Mouse (Mus musculus) liver, embryonic 11.5 days (tissue): ENCODE data around the gene Ifnl3. TPM values are rescaled to one million over a fixed set of nuclear protein-coding genes. Genes with fewer than 3 reads are reported as not detected.
"Not testable (repeated sequence)": the region's sequence is repeated elsewhere in the genome, so short reads cannot be mapped to it uniquely, and the experiment has no call there.

ENCODE experiments used
- ATAC-seq: fragments of 200-750 bp; cut with Nextera tagmentation; replicated peaks from 2 replicates; pipeline ENCODE4 v1.8.0; 2017; ENCODE audit warnings: moderate number of reproducible peaks, mild to moderate bottlenecking, moderate TSS enrichment, moderate library complexity; ENCODE audit not compliant: low FRiP score
- DNase-seq: peaks from one replicate; pipeline ENCODE4 v3.0.0-alpha.2; 2017; ENCODE audit warnings: low spot score
- H3K27ac ChIP-seq: fragments of 300-500 bp; sonication (generic); 2 replicates; pipeline ENCODE4 v1.5.1; 2014; ENCODE audit warnings: mild to moderate bottlenecking, low read depth, low read length, control low read depth
- H3K27me3 ChIP-seq: fragments of 300-500 bp; sonication (generic); replicated peaks from 2 replicates; pipeline ENCODE4 v1.6.1; 2014; ENCODE audit warnings: low read length, mixed read lengths; ENCODE audit not compliant: control insufficient read depth, insufficient read depth
- H3K36me3 ChIP-seq: fragments of 300-500 bp; sonication (generic); 2 replicates; pipeline ENCODE4 v1.6.1; 2014; ENCODE audit warnings: mild to moderate bottlenecking, low read length, moderate library complexity, mixed read lengths; ENCODE audit not compliant: control insufficient read depth, insufficient read depth
- H3K4me1 ChIP-seq: fragments of 300-500 bp; sonication (generic); replicated peaks from 2 replicates; pipeline ENCODE4 v1.6.1; 2014; ENCODE audit warnings: low read length, mixed read lengths; ENCODE audit not compliant: control insufficient read depth, insufficient read depth
- H3K4me2 ChIP-seq: fragments of 300-500 bp; sonication (generic); 2 replicates; pipeline ENCODE4 v1.6.1; 2014; ENCODE audit warnings: mild to moderate bottlenecking, control low read depth, moderate library complexity
- H3K4me3 ChIP-seq: fragments of 300-500 bp; sonication (generic); 2 replicates; pipeline ENCODE4 v1.5.1; 2014; ENCODE audit warnings: low read depth, low read length, control low read depth
- H3K9ac ChIP-seq: fragments of 300-500 bp; sonication (generic); 2 replicates; pipeline ENCODE4 v1.6.1; 2014; ENCODE audit warnings: low read depth, low read length, control low read depth
- H3K9me3 ChIP-seq: fragments of 300-500 bp; sonication (generic); 2 replicates; pipeline ENCODE4 v1.6.1; 2016; ENCODE audit warnings: low read length, inconsistent platforms, mixed read lengths; ENCODE audit not compliant: control insufficient read depth
- WGBS: fragments of 180-500 bp; shearing (Covaris S2); extraction: QIAGEN DNeasy Blood & Tissue Kit; methylation state at CpG from one replicate; pipeline ENCODE4 v1.1.7; 2014; 5-methylcytosine and 5-hydroxymethylcytosine counted together
- polyA plus RNA-seq: library from polyadenylated mRNA; unstranded; fragments of >200 nt; fragmentation: Nextera tagmentation; extraction: Ambion mirVana; gene quantifications from 2 replicates; pipeline ENCODE4 v1.2.1, GENCODE M21; 2014

Ifnl3 gene
- polyA plus RNA-seq, 1 experiment from 2014 or later = not detected

DNA sequence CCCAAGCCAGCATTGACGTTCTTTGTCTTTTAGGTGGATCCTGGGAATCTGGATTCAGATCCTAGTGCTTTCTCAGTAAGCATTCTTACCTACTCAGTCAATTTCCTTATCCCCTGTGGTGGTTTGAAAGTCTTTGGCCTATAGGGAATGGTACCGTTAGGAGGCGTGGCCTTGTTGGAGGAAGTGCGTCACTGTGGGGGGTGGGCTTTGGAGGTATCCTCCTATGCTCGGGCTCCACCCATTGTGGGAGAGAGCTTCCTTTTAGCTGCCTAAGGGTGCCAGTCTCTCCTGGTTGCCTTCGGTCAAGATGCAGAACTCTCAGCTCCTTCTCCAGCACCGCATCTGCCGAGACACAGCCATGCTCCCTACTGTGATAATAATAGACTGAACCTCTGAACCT lies 30.3 kb upstream of the Ifnl3 start:
- no peak overlapping the region for H3K27ac ChIP-seq
- ATAC-seq (no peak), DNase-seq (no peak)
- H3K27me3 ChIP-seq = peaks cover 6% of the 10 kb centered on the region; the same call in 1 of the 2 replicates
- H3K4me3 ChIP-seq = no peak overlapping the region
- no peaks in the 10 kb centered on the region for H3K4me1 ChIP-seq
- H3K9ac ChIP-seq = no peak overlapping the region
- 84% methylated on average over 8 of the region's 8 CpGs for WGBS
- H3K36me3 ChIP-seq = no peaks in the 10 kb centered on the region
- H3K9me3 ChIP-seq = no peaks in the 10 kb centered on the region
- no peak overlapping the region for H3K4me2 ChIP-seq

DNA sequence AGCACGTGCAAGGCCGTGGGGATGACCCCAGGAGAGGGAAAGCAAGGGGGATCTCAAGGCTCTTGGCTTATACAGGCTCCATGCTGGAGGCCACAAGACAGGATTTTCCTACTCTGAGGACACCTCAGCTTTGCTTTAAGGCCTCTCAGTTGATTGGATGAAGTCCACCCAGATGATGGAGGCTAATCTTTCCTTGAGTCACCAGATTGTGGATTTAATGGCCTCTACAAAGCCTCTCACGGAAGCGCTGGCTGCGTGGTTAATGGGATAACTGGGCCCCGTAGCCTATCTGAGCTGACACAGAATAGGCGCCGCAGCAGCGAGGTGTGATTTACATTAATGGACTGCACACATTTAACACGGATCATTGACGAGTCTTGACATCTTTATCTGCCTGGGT lies 27.2 kb upstream of the Ifnl3 start:
- Histone ChIP-seq H3K36me3 (no peaks in the 10 kb centered on the region), H3K9me3 (no peaks in the 10 kb centered on the region), H3K9ac (no peak overlapping the region), H3K4me1 (no peaks in the 10 kb centered on the region), H3K4me2 (no peak overlapping the region), H3K27ac (no peak overlapping the region), H3K27me3 (no peaks in the 10 kb centered on the region), H3K4me3 (no peak overlapping the region)
- DNase-seq = no peak
- ATAC-seq = no peak
- 72% methylated on average over 11 of the region's 11 CpGs for WGBS

DNA sequence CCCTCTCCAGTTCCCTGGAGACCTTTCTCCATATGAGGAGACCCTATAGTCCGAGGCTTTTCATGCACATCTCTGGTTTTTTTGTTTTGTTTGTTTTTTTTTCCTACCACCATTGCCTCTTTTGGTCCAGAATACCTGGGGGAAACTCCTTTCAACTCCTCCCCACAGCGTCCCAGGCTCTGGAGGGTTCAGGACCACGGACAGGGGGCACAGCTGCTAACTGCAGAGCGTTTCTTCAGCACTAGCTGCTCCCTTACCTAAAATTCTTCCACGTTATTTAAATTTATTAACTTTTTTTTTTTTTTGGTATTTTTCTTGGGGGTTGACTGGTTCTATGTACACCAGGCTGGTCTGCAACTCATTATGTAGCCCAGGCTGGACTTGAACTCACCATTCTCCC lies 17.1 kb upstream of the Ifnl3 start:
- H3K4me3 ChIP-seq = no peak overlapping the region
- no peak overlapping the region for H3K9ac ChIP-seq
- no peak overlapping the region for H3K4me2 ChIP-seq
- no peaks in the 10 kb centered on the region for H3K36me3 ChIP-seq
- DNase-seq (peak; percentile 45), ATAC-seq (no peak)
- H3K27me3 ChIP-seq = no peaks in the 10 kb centered on the region
- no peaks in the 10 kb centered on the region for H3K4me1 ChIP-seq
- 5% methylated on average over 5 of the region's 5 CpGs for WGBS
- no peak overlapping the region for H3K27ac ChIP-seq
- H3K9me3 ChIP-seq = no peaks in the 10 kb centered on the region

DNA sequence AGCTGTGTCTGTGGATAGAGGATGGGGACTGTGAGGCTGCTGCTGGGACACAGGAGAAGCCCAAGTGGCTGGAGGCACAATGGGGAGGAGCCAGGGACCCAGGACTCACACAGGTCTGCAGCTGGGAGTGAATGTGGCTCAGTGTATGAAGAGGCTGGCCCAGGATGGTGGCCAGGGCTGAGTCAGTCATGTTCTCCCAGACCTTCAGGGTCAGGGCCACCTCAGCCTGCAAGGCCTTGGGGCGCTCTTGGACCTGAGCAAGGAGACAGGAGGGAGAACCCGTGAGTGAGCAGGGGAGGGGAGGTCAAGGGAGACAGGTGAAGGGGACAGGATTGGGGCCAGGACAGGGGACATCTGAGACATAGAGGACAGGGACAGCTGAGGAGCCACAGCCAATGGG lies 13.5 kb upstream of the Ifnl3 start:
- not testable (repeated sequence) for H3K27me3 ChIP-seq, H3K4me2 ChIP-seq, ATAC-seq, DNase-seq, H3K27ac ChIP-seq, H3K9ac ChIP-seq, H3K9me3 ChIP-seq, H3K36me3 ChIP-seq, H3K4me3 ChIP-seq, H3K4me1 ChIP-seq
- 68% methylated on average over 2 of the region's 2 CpGs for WGBS

DNA sequence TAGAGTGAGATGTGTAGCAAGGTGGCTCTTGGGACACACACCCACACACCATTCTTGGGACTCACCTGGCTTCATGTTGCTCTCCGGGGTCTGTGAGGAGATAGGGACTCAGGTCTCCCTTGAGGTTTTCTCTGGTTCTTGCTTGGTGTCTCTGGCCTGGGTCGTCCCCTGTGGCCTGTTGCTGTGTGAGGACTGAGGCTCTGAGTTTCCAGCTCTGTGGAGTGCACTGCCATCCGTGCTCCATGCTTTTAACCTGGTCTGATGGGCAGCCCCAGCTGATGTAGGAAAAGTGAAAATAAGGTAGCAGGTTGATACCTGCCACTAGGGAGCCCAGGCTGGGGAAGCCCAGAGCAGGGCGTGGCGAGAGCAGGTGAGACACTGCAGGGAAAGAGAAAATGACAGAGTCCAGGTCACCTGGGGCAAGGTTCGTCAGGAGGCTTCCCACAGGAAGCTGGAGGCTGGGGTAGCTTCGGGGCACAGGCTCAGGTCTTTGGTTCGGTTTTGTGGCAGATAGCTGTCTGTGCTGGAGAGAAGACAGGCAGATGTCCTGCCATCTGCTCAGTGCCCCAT lies 12.1 kb upstream of the Ifnl3 start, which contains the start of gene Ifnl2:
Ifnl2 (minus strand) TSS at position 51 of the 570 bp plus-strand sequence.
- not testable (repeated sequence) for DNase-seq, ATAC-seq, H3K36me3 ChIP-seq

DNA sequence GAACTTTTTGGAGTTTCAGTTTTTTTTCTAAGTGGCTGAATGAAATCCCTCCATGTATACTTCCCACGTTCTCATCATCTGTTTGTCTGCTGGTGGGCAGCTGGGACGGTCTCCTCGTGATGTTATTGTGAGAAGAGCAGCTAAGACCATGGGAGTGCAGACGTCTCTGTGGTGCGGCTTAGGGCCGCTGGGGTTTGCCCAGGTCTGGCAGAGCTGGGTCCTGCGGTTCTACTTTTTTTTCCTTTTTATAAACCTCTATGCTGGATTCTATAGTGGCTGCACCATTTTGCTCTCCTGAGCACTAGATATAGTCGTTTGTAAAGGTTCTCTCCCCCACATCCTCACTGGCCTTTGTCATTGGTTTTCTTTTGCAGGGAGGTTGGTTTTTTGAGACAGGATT lies 11.2 kb upstream of the Ifnl3 start:
- ATAC-seq (no peak), DNase-seq (no peak)
- H3K4me1 ChIP-seq = no peaks in the 10 kb centered on the region
- H3K27me3 ChIP-seq = no peaks in the 10 kb centered on the region; the same call in 1 of the 2 replicates
- H3K9me3 ChIP-seq = no peaks in the 10 kb centered on the region
- no peak overlapping the region for H3K9ac ChIP-seq
- no peak overlapping the region for H3K27ac ChIP-seq
- H3K4me3 ChIP-seq = no peak overlapping the region
- no peak overlapping the region for H3K4me2 ChIP-seq
- no peaks in the 10 kb centered on the region for H3K36me3 ChIP-seq
- 70% methylated on average over 8 of the region's 8 CpGs for WGBS

More for the DNA sequence above, 12.1 kb upstream of the Ifnl3 start, which contains the start of gene Ifnl2:
- not testable (repeated sequence) for H3K4me2 ChIP-seq, H3K9me3 ChIP-seq, H3K9ac ChIP-seq, H3K4me1 ChIP-seq, H3K4me3 ChIP-seq, H3K27me3 ChIP-seq, H3K27ac ChIP-seq
- WGBS = 59% methylated on average over 8 of the region's 8 CpGs

DNA sequence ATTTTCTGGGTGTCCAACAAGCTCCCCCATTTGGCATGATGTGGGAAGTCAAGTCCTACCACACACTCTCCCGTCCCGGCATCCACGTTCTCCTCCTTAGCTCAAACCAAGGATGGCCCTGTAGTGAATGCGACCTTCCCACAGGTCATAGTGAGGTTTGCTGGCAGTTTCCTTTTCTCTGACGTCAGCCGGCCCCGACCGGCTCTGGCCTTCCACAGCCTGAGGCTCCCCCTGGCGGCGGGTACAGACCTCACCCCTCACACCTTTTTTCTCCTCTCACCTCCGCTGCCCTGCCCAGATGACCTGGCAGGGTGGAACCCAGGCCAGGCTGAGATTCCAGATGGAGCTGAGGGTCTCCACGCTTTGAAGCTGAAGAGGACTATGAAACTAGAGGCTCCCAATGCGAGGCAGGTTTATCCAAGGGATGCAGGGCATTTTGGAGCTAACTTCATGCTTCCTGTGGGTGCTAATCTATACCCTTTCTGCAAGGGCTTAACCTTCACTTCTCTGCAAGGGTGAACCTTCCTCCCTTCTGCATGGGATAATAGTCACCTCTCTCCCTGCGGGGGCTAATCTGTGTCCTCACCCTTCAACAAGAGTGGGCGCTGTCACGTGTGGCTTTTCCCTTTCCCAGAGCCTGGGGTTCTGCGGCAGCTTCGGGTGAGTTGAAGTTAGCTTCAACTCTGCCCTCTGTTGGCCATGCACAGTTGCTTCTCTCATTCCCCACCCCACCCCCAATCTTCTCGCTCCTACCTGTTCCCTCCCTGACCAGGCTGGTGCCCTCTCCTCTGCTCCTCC lies 5.5 kb downstream of the Ifnl3 start:
- H3K4me1 ChIP-seq = peaks cover 8% of the 10 kb centered on the region; the same call in 1 of the 2 replicates
- H3K27me3 ChIP-seq = no peaks in the 10 kb centered on the region
- no peak overlapping the region for H3K4me3 ChIP-seq
- peak overlapping the region; percentile 33 for H3K4me2 ChIP-seq
- no peak overlapping the region for H3K9ac ChIP-seq
- WGBS = 5% methylated on average over 19 of the region's 19 CpGs
- H3K9me3 ChIP-seq = no peaks in the 10 kb centered on the region
- DNase-seq (peak; percentile 74), ATAC-seq (peak; percentile 63)
- no peaks in the 10 kb centered on the region for H3K36me3 ChIP-seq
- no peak overlapping the region for H3K27ac ChIP-seq

DNA sequence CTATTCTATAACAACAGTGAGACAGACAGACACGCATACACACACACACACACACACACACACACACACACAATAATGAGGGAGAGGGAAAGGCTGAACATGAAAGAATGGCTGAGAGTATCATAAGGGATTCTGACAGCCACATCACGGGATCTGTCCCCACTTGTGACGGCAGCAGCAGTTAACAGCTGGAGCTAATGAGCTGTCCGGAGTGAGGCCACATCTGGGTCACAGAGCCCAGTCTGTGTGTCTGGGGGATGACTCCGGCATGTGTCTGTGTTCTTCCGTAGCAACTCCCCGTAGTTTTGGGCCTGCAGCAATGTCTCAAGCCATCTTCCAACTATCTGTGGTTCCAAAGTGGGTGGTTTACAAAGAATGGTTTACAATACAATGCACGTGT lies 9.4 kb downstream of the Ifnl3 start:
- WGBS = 80% methylated on average over 8 of the region's 8 CpGs
- Histone ChIP-seq H3K9ac (no peak overlapping the region), H3K4me3 (no peak overlapping the region), H3K4me1 (peaks cover 8% of the 10 kb centered on the region; the same call in 1 of the 2 replicates), H3K27me3 (no peaks in the 10 kb centered on the region), H3K36me3 (no peaks in the 10 kb centered on the region), H3K4me2 (no peak overlapping the region), H3K27ac (no peak overlapping the region), H3K9me3 (no peaks in the 10 kb centered on the region)
- DNase-seq = no peak
- ATAC-seq = no peak

DNA sequence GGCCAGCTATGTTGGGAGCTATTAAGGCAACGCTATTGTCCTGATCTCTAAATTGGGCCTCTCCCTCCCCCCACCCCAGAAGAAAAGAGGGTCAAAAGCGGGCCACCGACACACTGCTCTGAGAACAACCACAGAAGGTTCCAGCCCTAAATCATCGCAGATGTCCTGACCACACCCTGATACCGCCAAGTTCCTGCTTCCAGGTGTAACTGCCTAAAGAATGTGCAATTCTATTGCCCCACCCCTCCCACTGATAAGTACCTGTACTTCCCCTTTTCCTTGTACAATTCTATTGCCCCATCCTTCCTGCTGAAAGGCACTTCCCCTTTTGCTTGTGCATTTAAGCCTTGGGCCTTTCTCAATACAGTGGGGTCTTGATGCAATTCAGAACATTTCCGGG lies 16.2 kb downstream of the Ifnl3 start:
- not testable (repeated sequence) for H3K27ac ChIP-seq, H3K36me3 ChIP-seq, DNase-seq, H3K4me3 ChIP-seq, H3K4me1 ChIP-seq, H3K9me3 ChIP-seq, H3K4me2 ChIP-seq, H3K27me3 ChIP-seq, H3K9ac ChIP-seq, ATAC-seq
- 79% methylated on average over 6 of the region's 6 CpGs for WGBS
